Mouse (Mus musculus): Measurements from ENCODE around the gene Itgbl1. TPM values are rescaled to one million over a fixed set of nuclear protein-coding genes. Genes with fewer than 3 reads are reported as not detected.

Gene Itgbl1
- polyA plus RNA-seq, 1 experiment from 2014 or later, result 1.4 TPM

GRCm38 (mm10) chr14:123967996-123968395 lies 308.2 kb downstream of the Itgbl1 start:
- H3K4me2 ChIP-seq (ENCODE audit: low read length), result no peak overlapping the region
- H3K27me3 ChIP-seq (ENCODE audit: control insufficient read depth, insufficient read depth, low read length), result no peaks in the 10 kb centered on the region
- no peak overlapping the region for H3K4me3 ChIP-seq (ENCODE audit: control insufficient read depth in 1 of 2, insufficient read depth in 1 of 2, low read depth in 1 of 2, low read length in 2 of 2)
- H3K36me3 ChIP-seq (ENCODE audit: control insufficient read depth, insufficient read depth, low read length), result no peaks in the 10 kb centered on the region
- ATAC-seq (ENCODE audit: insufficient number of reproducible peaks, insufficient read depth, low FRiP score, low read depth), result no peak
- 82% methylated on average over 6 of the region's 6 CpGs for WGBS
- no peak overlapping the region for H3K27ac ChIP-seq (replicated peaks in 1 of 2; ENCODE audit: control insufficient read depth in 1 of 2, insufficient read depth in 1 of 2, low read depth in 2 of 2, low read length in 2 of 2)
- H3K9me3 ChIP-seq (ENCODE audit: control insufficient read depth, low read length), result no peaks in the 10 kb centered on the region
- H3K4me1 ChIP-seq (ENCODE audit: control insufficient read depth in 2 of 2, insufficient read depth in 2 of 2, low read length in 2 of 2), result no peaks in the 10 kb centered on the region
- no peak overlapping the region for H3K9ac ChIP-seq (ENCODE audit: low read length)

GRCm38 (mm10) chr14:123990591-123991195 lies 330.9 kb downstream of the Itgbl1 start:
- Histone ChIP-seq H3K27ac (replicated peaks in 1 of 2; ENCODE audit: control insufficient read depth in 1 of 2, insufficient read depth in 1 of 2, low read depth in 2 of 2, low read length in 2 of 2) (no peak overlapping the region), H3K27me3 (ENCODE audit: control insufficient read depth, insufficient read depth, low read length) (no peaks in the 10 kb centered on the region), H3K9ac (ENCODE audit: low read length) (no peak overlapping the region), H3K4me2 (ENCODE audit: low read length) (no peak overlapping the region), H3K36me3 (ENCODE audit: control insufficient read depth, insufficient read depth, low read length) (no peaks in the 10 kb centered on the region), H3K4me3 (ENCODE audit: control insufficient read depth in 1 of 2, insufficient read depth in 1 of 2, low read depth in 1 of 2, low read length in 2 of 2) (no peak overlapping the region), H3K9me3 (ENCODE audit: control insufficient read depth, low read length) (no peaks in the 10 kb centered on the region), H3K4me1 (ENCODE audit: control insufficient read depth in 2 of 2, insufficient read depth in 2 of 2, low read length in 2 of 2) (no peaks in the 10 kb centered on the region)
- ATAC-seq (ENCODE audit: insufficient number of reproducible peaks, insufficient read depth, low FRiP score, low read depth), result no peak
- WGBS, result 64% methylated on average over 2 of the region's 2 CpGs

Other genes starting within 250 kb of the Itgbl1 start
- 0.16 and 0.41 TPM in 2 replicates for gene Nalcn, start 32.8 kb upstream of the Itgbl1 start, polyA plus RNA-seq (2014; fragmentation: Nextera tagmentation; extraction: Ambion mirVana)